Mouse (Mus musculus) heart, embryonic 12.5 days (tissue): ENCODE measurements at regions not wholly inside any gene's neighbourhood (a gene's known extent, or its start where the extent isn't known, plus 50 kb on each side); places are given as distances from the start of the nearest gene placed in this dataset.

Experiments used
- ATAC-seq: fragments of 200-750 bp; cut with Nextera tagmentation; 2 replicates; pipeline ENCODE4 v1.8.0; 2017; ENCODE audit warnings: moderate TSS enrichment, moderate library complexity; ENCODE audit not compliant: insufficient number of reproducible peaks, low FRiP score
- H3K27ac ChIP-seq: fragments of 300-500 bp; sonication (generic); 2 replicates; pipeline ENCODE4 v1.5.1; 2016; ENCODE audit warnings: mild to moderate bottlenecking, moderate library complexity; ENCODE audit not compliant: poor library complexity, severe bottlenecking
- H3K27me3 ChIP-seq: fragments of 300-500 bp; sonication (generic); replicated peaks from 2 replicates; pipeline ENCODE4 v1.6.1; 2016; ENCODE audit warnings: mild to moderate bottlenecking, moderate library complexity
- H3K36me3 ChIP-seq: fragments of 300-500 bp; sonication (generic); 2 replicates; pipeline ENCODE4 v1.6.1; 2016; ENCODE audit warnings: mild to moderate bottlenecking, moderate library complexity
- H3K4me1 ChIP-seq: fragments of 300-500 bp; sonication (generic); replicated peaks from 2 replicates; pipeline ENCODE4 v1.6.1; 2016; ENCODE audit warnings: mild to moderate bottlenecking
- H3K4me2 ChIP-seq: fragments of 300-500 bp; sonication (generic); 2 replicates; pipeline ENCODE4 v1.6.1; 2016; ENCODE audit warnings: mild to moderate bottlenecking, moderate library complexity
- H3K4me3 ChIP-seq: fragments of 300-500 bp; sonication (generic); 2 replicates; pipeline ENCODE4 v1.5.1; 2016; ENCODE audit warnings: mild to moderate bottlenecking
- H3K9ac ChIP-seq: fragments of 300-500 bp; sonication (generic); 2 replicates; pipeline ENCODE4 v1.6.1; 2016; ENCODE audit warnings: mild to moderate bottlenecking, moderate library complexity
- H3K9me3 ChIP-seq: fragments of 300-500 bp; sonication (generic); replicated peaks from 2 replicates; pipeline ENCODE4 v1.6.1; 2016; ENCODE audit warnings: mild to moderate bottlenecking, moderate library complexity
- WGBS: fragments of 180-500 bp; shearing (Covaris S2); methylation state at CpG from one replicate; pipeline ENCODE4 v1.1.7; 2016; 5-methylcytosine and 5-hydroxymethylcytosine counted together

GRCm38 (mm10) chr1:190067181-190067580, 103.3 kb downstream of the Prox1 start:
- ATAC-seq, result no peak
- H3K27me3 ChIP-seq, result no peaks in the 10 kb centered on the region
- no peaks in the 10 kb centered on the region for H3K36me3 ChIP-seq
- H3K9ac ChIP-seq, result no peak overlapping the region
- 39% methylated on average over 3 of the region's 3 CpGs for WGBS
- H3K27ac ChIP-seq, result 0 out of 2 replicates have a peak overlapping the region, but pooled peaks have one; percentile 11
- H3K4me3 ChIP-seq, result no peak overlapping the region
- no peaks in the 10 kb centered on the region for H3K9me3 ChIP-seq
- H3K4me2 ChIP-seq, result no peak overlapping the region
- peaks cover 47% of the 10 kb centered on the region for H3K4me1 ChIP-seq

GRCm38 (mm10) chr1:190066426-190066825, 104.1 kb downstream of the Prox1 start:
- Histone ChIP-seq H3K9me3 (no peaks in the 10 kb centered on the region), H3K4me3 (no peak overlapping the region), H3K4me2 (no peak overlapping the region), H3K27me3 (no peaks in the 10 kb centered on the region), H3K9ac (peak overlapping the region; percentile 34; the same call in 1 of the 2 replicates), H3K27ac (no peak overlapping the region), H3K36me3 (no peaks in the 10 kb centered on the region), H3K4me1 (peaks cover 50% of the 10 kb centered on the region)
- 48% methylated on average over 9 of the region's 9 CpGs for WGBS
- no peak for ATAC-seq

GRCm38 (mm10) chr1:190061560-190062295, 108.8 kb downstream of the Prox1 start:
- H3K9ac ChIP-seq, result no peak overlapping the region
- no peaks in the 10 kb centered on the region for H3K9me3 ChIP-seq
- 16% methylated on average over 9 of the region's 9 CpGs for WGBS
- peak overlapping the region; percentile 19 for H3K4me2 ChIP-seq
- peak; percentile 83 for ATAC-seq
- peaks cover 38% of the 10 kb centered on the region for H3K4me1 ChIP-seq
- H3K27ac ChIP-seq, result peak overlapping the region; percentile 91
- H3K36me3 ChIP-seq, result no peaks in the 10 kb centered on the region
- H3K4me3 ChIP-seq, result no peak overlapping the region
- H3K27me3 ChIP-seq, result no peaks in the 10 kb centered on the region

GRCm38 (mm10) chr1:190059025-190059424, 111.5 kb downstream of the Prox1 start:
- ATAC-seq, result no peak
- Histone ChIP-seq H3K9ac (no peak overlapping the region), H3K27ac (no peak overlapping the region), H3K4me1 (peaks cover 30% of the 10 kb centered on the region), H3K4me2 (no peak overlapping the region), H3K27me3 (no peaks in the 10 kb centered on the region), H3K9me3 (no peaks in the 10 kb centered on the region), H3K4me3 (no peak overlapping the region), H3K36me3 (no peaks in the 10 kb centered on the region)
- 67% methylated on average over 3 of the region's 3 CpGs for WGBS

- H3K9ac ChIP-seq, result no peak overlapping the region
- H3K4me1 ChIP-seq, result peaks cover 24% of the 10 kb centered on the region
- WGBS, result 56% methylated on average over 2 of the region's 2 CpGs
- H3K36me3 ChIP-seq, result no peaks in the 10 kb centered on the region
- no peak overlapping the region for H3K4me2 ChIP-seq
- no peak overlapping the region for H3K27ac ChIP-seq
- no peak overlapping the region for H3K4me3 ChIP-seq
- ATAC-seq, result no peak
- no peaks in the 10 kb centered on the region for H3K27me3 ChIP-seq
- H3K9me3 ChIP-seq, result no peaks in the 10 kb centered on the region
These were observed 113.6 kb downstream of the Prox1 start for GRCm38 (mm10) chr1:190056931-190057330.

- ATAC-seq, result no peak
- H3K4me3 ChIP-seq, result no peak overlapping the region
- H3K36me3 ChIP-seq, result no peaks in the 10 kb centered on the region
- H3K27ac ChIP-seq, result no peak overlapping the region
- peaks cover 4% of the 10 kb centered on the region; the same call in 1 of the 2 replicates for H3K9me3 ChIP-seq
- no peak overlapping the region for H3K9ac ChIP-seq
- H3K27me3 ChIP-seq, result no peaks in the 10 kb centered on the region
- peaks cover 11% of the 10 kb centered on the region for H3K4me1 ChIP-seq
- H3K4me2 ChIP-seq, result no peak overlapping the region
- WGBS, result 74% methylated on average over 2 of the region's 2 CpGs
These were observed 118.6 kb downstream of the Prox1 start for GRCm38 (mm10) chr1:190051903-190052302.

- H3K36me3 ChIP-seq, result no peaks in the 10 kb centered on the region
- H3K27me3 ChIP-seq, result no peaks in the 10 kb centered on the region
- no peak overlapping the region for H3K27ac ChIP-seq
- no peak overlapping the region for H3K4me3 ChIP-seq
- ATAC-seq, result no peak
- peaks cover 8% of the 10 kb centered on the region for H3K4me1 ChIP-seq
- WGBS, result 51% methylated on average over 2 of the region's 2 CpGs
- H3K9me3 ChIP-seq, result peaks cover 4% of the 10 kb centered on the region; the same call in 1 of the 2 replicates
- no peak overlapping the region for H3K9ac ChIP-seq
- H3K4me2 ChIP-seq, result no peak overlapping the region
These were observed 121.9 kb downstream of the Prox1 start for GRCm38 (mm10) chr1:190048521-190049170.

- no peak for ATAC-seq
- no peak overlapping the region for H3K27ac ChIP-seq
- WGBS, result 80% methylated on average over 6 of the region's 6 CpGs
- H3K4me3 ChIP-seq, result no peak overlapping the region
- H3K9ac ChIP-seq, result no peak overlapping the region
- no peaks in the 10 kb centered on the region for H3K27me3 ChIP-seq
- H3K4me1 ChIP-seq, result peaks cover 8% of the 10 kb centered on the region
- no peaks in the 10 kb centered on the region for H3K36me3 ChIP-seq
- H3K4me2 ChIP-seq, result no peak overlapping the region
- peaks cover 4% of the 10 kb centered on the region; the same call in 1 of the 2 replicates for H3K9me3 ChIP-seq
These were observed 123.3 kb downstream of the Prox1 start for GRCm38 (mm10) chr1:190047201-190047600.

GRCm38 (mm10) chr1:190045797-190046196, 123.6 kb upstream of the Smyd2 start:
- Histone ChIP-seq H3K4me3 (no peak overlapping the region), H3K4me1 (peaks cover 8% of the 10 kb centered on the region), H3K4me2 (no peak overlapping the region), H3K27me3 (no peaks in the 10 kb centered on the region), H3K9ac (no peak overlapping the region), H3K36me3 (no peaks in the 10 kb centered on the region), H3K27ac (no peak overlapping the region), H3K9me3 (peaks cover 4% of the 10 kb centered on the region; the same call in 1 of the 2 replicates)
- 15% methylated on average over 1 of the region's 1 CpGs for WGBS
- ATAC-seq, result no peak

GRCm38 (mm10) chr1:190044036-190044435, 121.9 kb upstream of the Smyd2 start:
- H3K4me3 ChIP-seq, result no peak overlapping the region
- H3K4me2 ChIP-seq, result no peak overlapping the region
- H3K27me3 ChIP-seq, result no peaks in the 10 kb centered on the region
- ATAC-seq, result no peak
- H3K36me3 ChIP-seq, result no peaks in the 10 kb centered on the region
- H3K9me3 ChIP-seq, result no peaks in the 10 kb centered on the region
- WGBS, result 41% methylated on average over 3 of the region's 3 CpGs
- peaks cover 6% of the 10 kb centered on the region for H3K4me1 ChIP-seq
- H3K27ac ChIP-seq, result no peak overlapping the region
- H3K9ac ChIP-seq, result no peak overlapping the region

- Histone ChIP-seq H3K27ac (no peak overlapping the region), H3K4me2 (no peak overlapping the region), H3K9ac (no peak overlapping the region), H3K4me1 (peaks cover 5% of the 10 kb centered on the region), H3K4me3 (no peak overlapping the region), H3K27me3 (no peaks in the 10 kb centered on the region), H3K36me3 (no peaks in the 10 kb centered on the region), H3K9me3 (no peaks in the 10 kb centered on the region)
- ATAC-seq, result no peak
- WGBS, result 76% methylated on average over 10 of the region's 10 CpGs
These were observed 121.0 kb upstream of the Smyd2 start for GRCm38 (mm10) chr1:190043156-190043555.
